Mouse (Mus musculus) olfactory bulb, adult 2 months (tissue): ENCODE measurements around the gene Myo18b.

Experiments
- CTCF ChIP-seq: fragments of 200-500 bp; IDR thresholded peaks from 2 replicates; pipeline ENCODE4 v1.5.1; 2012; ENCODE audit warnings: low read depth, mild to moderate bottlenecking, low read length, moderate library complexity; ENCODE audit not compliant: insufficient read depth
- POLR2A ChIP-seq: fragments of 200-500 bp; IDR thresholded peaks from 2 replicates; pipeline ENCODE4 v1.6.1; 2012; ENCODE audit warnings: mild to moderate bottlenecking, low read depth, low read length, moderate library complexity; ENCODE audit not compliant: insufficient read depth

GRCm38 (mm10) chr5:112781231-112781630 lies 114.9 kb downstream of the Myo18b start:
- TF ChIP-seq CTCF (no peak), POLR2A (no peak)
